Mouse (Mus musculus) cortical plate, adult 2 months (tissue): ENCODE results near the gene Vmn2r13.

Experiments
- CTCF ChIP-seq: fragments of 200-500 bp; IDR thresholded peaks from 2 replicates; pipeline ENCODE4 v1.5.1; 2011; ENCODE audit warnings: mild to moderate bottlenecking, control low read depth, low read length; ENCODE audit not compliant: insufficient read depth; ENCODE audit errors: extremely low read depth
- POLR2A ChIP-seq: fragments of 200-500 bp; IDR thresholded peaks from 2 replicates; pipeline ENCODE4 v1.6.1; 2011; ENCODE audit warnings: mild to moderate bottlenecking, low read length, control low read depth; ENCODE audit not compliant: insufficient read depth; ENCODE audit errors: extremely low read depth

DNA sequence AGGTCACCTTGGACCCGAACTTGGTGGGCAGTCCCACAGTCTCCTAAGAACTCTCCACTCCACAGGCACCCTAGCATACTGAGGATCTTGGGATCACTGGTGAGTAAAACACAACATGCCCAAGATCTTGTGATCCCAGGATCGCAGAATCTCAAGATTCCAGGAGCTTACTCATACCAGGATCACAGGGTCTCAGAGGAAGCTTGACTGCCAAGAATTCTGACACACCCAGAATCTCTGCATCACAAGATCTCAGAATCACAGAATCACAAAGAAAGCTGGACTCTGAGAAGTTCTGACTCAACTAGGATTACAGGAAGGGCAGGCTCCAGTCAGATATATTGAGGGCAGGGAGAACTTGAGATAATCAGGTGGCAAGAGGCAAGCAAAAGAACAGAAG is 55.3 kb downstream of the Vmn2r13 start:
- TF ChIP-seq CTCF (no peak), POLR2A (no peak)
